Mouse (Mus musculus) kidney, adult 18-20 months (tissue): ENCODE results near the gene Arhgef10l.

ENCODE experiments used
- DNase-seq: peaks from one replicate; pipeline ENCODE4 v3.0.0; 2021

The Arhgef10l gene

GRCm38 (mm10) chr4:140665760-140666159, at the start of gene Arhgef10l:
Gene Arhgef10l (minus strand): TSS chr4:140666012.
- peak; percentile 74 for DNase-seq

DNA sequence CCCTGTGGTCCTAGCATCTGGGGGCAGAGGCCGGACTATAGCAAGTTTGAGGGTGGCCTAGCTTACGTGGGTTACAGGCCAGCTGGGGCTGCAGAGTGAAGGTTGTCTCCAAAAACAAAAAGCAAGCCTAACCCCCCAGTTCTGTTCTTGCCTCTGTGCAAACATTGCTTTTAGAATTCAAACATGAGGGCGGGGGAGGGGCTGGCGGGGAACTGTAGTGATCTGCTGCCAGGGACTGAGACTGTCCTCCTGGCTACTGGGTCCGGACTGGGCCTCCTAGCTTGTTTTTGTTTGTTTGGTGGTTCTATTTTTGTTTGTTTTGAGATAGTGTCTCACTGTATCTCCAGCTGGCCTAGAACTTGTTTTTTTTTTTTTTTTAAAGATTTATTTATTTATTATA, 48.8 kb upstream of the Arhgef10l start:
- no peak for DNase-seq

GRCm38 (mm10) chr4:140713480-140714365, 47.9 kb upstream of the Arhgef10l start:
- peak; percentile 90 for DNase-seq

- no peak for DNase-seq
Observed at GRCm38 (mm10) chr4:140711360-140711759, 45.5 kb upstream of the Arhgef10l start.

- DNase-seq, result no peak
Observed at GRCm38 (mm10) chr4:140710781-140711180, 45.0 kb upstream of the Arhgef10l start.

DNA sequence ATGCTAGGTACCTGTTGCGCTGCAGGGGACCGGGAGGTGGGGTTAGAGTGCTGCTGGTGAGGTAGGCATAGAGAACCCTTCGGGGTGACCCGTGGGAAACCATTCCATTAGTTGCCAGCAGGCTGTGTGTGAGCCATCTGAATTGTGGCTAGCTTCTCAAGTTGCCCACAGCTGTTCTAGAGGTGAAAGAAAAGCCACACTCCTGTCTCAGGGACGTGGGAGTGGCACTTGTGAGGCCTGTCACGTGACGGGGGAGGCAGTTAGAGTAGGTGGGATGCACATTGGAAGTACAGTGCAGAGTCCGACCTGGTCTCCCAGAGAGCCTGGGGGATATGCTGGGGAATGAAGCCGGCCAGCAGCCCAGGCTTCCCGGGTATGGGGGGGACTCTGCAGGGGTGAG, 43.8 kb upstream of the Arhgef10l start:
- DNase-seq, result no peak

DNA sequence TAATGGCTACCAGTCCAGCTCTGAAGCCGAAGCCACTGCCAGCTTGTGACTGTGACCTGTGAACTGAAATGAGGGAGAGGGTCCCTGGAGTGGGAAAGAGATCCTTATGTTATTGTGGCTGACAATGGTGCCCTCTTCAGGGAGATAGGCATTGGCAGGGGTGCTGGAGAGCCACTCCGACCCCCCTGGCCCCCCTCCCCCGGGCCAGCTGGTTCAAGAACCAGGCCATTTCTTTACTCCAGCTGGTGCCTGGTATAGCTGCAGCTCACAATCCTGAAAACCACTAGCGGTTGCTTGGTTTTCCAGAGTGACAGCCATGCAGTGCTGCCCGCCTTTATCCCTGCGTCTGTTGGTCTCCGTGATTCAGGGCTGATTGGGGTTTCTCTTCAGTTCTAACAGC, 43.3 kb upstream of the Arhgef10l start:
- no peak for DNase-seq

GRCm38 (mm10) chr4:140708297-140708927, 42.6 kb upstream of the Arhgef10l start:
- DNase-seq, result no peak

GRCm38 (mm10) chr4:140707615-140708014, 41.8 kb upstream of the Arhgef10l start:
- DNase-seq, result no peak

GRCm38 (mm10) chr4:140704166-140704565, 38.4 kb upstream of the Arhgef10l start:
- DNase-seq, result no peak

DNA sequence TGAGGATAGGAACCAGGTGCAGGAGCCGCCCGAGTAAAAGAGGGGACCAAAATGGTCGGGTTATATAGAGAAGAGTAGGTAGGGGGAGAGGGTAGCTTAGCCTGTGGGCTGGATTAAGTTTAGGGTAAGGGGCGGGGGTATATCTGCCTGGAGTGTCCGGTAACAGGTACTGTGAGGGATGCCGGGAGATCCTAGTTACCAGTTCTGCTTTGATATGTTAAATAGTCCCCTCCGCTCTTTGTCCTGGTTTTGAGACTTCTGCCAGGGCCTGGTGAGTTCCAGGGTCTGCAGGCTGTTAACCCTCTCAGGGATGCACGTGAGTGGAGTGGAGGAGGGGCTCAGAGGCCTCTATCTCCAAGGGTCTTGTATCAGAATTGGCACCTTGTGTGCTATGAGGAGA, 37.8 kb upstream of the Arhgef10l start:
- DNase-seq, result no peak

DNA sequence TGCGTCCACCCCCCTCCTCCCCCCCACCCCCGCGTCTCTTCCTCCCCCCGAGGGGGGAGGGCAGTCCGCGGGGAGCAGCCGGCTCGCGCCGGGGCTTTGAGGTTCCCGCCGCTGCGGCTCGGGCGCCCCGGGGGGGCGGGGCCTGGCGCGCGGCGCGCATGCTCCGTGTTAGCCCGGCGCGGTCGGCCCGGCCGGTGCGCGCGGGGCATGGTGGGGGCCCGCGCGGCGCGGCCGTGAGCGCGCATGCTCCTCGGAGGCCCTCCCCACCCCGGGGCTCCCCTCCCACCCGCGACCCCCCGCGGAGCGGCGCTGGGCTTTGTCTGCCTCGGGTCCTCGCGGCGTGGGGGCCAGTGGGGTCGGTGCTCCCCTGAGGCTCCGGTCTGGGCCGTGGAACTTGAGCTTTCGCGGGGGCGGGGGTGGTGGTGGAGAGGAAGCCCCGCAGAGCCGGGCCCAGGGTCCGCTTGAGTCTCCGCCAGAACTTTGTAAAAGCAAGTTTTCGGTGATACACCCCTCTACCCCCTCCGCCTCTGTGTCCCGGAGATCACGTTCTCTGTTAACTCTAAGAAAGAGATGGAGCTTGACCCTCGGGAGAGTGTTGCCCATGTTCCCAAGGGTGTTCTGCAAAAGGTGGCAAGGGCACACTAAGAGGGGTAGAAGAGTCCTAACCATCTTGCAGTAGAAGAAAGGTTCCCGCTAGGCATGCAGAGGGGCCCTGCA, 37.0 kb upstream of the Arhgef10l start:
- DNase-seq, result peak; percentile 87

- DNase-seq, result peak; percentile 34
Observed at GRCm38 (mm10) chr4:140701716-140702561, 36.1 kb upstream of the Arhgef10l start.

GRCm38 (mm10) chr4:140701049-140701715, 35.4 kb upstream of the Arhgef10l start:
- DNase-seq, result peak; percentile 83

- DNase-seq, result no peak
Observed at GRCm38 (mm10) chr4:140700269-140701018, 34.6 kb upstream of the Arhgef10l start, which contains the start of gene Rcc2. Gene Rcc2 (plus strand): TSS chr4:140700541.

- peak; percentile 57 for DNase-seq
Observed at GRCm38 (mm10) chr4:140699441-140700127, 33.8 kb upstream of the Arhgef10l start.

- DNase-seq, result no peak
Observed at GRCm38 (mm10) chr4:140695675-140696585, 30.1 kb upstream of the Arhgef10l start.

- DNase-seq, result no peak
Observed at GRCm38 (mm10) chr4:140695146-140695545, 29.3 kb upstream of the Arhgef10l start.

DNA sequence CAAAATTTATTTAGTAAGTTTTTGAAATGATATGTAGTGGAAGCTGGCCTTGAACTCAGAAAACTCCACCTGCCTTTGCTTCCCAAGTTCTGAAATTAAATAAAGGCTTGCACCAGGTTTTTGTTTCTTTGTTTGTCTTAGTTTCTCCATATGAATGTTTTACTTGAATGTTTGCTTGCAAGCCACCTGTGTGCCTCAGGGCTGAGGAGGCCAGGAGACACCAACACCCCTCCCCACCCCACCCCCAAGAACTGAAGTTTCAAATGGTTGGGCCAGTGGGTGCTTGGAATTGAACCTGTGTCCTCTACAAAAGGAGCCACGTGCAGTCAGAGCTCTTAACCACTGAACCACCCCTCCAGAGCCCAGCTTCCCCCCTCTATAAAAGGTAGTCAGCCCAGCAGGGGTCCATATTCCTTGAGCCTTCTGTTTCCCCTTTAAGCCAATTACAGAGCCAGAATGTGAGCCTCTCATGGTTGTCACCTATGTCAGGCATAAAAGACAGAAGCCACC, 28.8 kb upstream of the Arhgef10l start:
- no peak for DNase-seq
